Mouse (Mus musculus) olfactory bulb, adult 2 months (tissue): Measurements from ENCODE around the gene Mmaa. TPM values are rescaled to one million over a fixed set of nuclear protein-coding genes. Genes with fewer than 3 reads are reported as not detected.
A peak's percentile ranks its signal among the peaks of the same experiment; 100 is the strongest.

ENCODE experiments used
- H3K27ac ChIP-seq: fragments of 200-500 bp; 2 replicates; pipeline ENCODE4 v1.5.1; 2012; ENCODE audit warnings: low read depth, low read length; ENCODE audit not compliant: insufficient read depth
- H3K4me1 ChIP-seq: fragments of 200-500 bp; 2 replicates; pipeline ENCODE4 v1.6.1; 2012; ENCODE audit warnings: low read length; ENCODE audit not compliant: control insufficient read depth, insufficient read depth
- H3K4me3 ChIP-seq: fragments of 200-500 bp; 2 replicates; pipeline ENCODE4 v1.5.1; 2012; ENCODE audit warnings: mild to moderate bottlenecking, low read depth, low read length, moderate library complexity; ENCODE audit not compliant: insufficient read depth
- CTCF ChIP-seq: fragments of 200-500 bp; IDR thresholded peaks from 2 replicates; pipeline ENCODE4 v1.5.1; 2012; ENCODE audit warnings: low read depth, mild to moderate bottlenecking, low read length, moderate library complexity; ENCODE audit not compliant: insufficient read depth
- POLR2A ChIP-seq: fragments of 200-500 bp; IDR thresholded peaks from 2 replicates; pipeline ENCODE4 v1.6.1; 2012; ENCODE audit warnings: mild to moderate bottlenecking, low read depth, low read length, moderate library complexity; ENCODE audit not compliant: insufficient read depth
- WGBS: fragments of 180-500 bp; shearing (Covaris S2); methylation state at CpG from one replicate; pipeline ENCODE4 v1.1.7; 2018; 5-methylcytosine and 5-hydroxymethylcytosine counted together
- polyA plus RNA-seq: library from polyadenylated mRNA; stranded (reverse); fragments of >200 nt; gene quantifications from 2 replicates; pipeline ENCODE4 v1.2.4, GENCODE M21; 2012; ENCODE audit warnings: low replicate concordance; ENCODE audit not compliant: missing spikeins, insufficient read depth, insufficient read length

Gene Mmaa
- polyA plus RNA-seq, 1 experiment = not detected

DNA sequence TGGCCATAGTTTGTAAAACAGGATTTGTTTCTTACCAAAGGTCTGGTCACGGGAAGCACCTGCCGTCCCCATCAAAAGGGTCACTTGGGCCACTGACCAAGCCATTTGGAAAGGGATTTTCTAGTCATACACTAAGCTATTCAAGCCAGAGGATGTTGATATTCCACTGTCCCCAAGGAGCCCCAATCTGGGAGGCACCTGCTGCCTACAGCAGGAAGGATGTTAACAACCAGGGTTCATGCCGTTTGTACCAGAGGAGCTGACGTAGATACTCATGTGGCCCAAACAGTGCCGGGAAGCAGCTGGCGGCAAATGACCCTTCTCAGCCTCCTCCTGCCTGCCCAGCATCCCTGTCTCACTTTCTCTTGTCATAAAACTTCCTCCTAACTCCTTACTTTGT is 30.8 kb upstream of the Mmaa start:
- 82% methylated on average over 6 of the region's 6 CpGs for WGBS
- H3K4me3 ChIP-seq = no peak overlapping the region
- H3K4me1 ChIP-seq = no peaks in the 10 kb centered on the region
- TF ChIP-seq CTCF (no peak), POLR2A (no peak)
- H3K27ac ChIP-seq = no peak overlapping the region

DNA sequence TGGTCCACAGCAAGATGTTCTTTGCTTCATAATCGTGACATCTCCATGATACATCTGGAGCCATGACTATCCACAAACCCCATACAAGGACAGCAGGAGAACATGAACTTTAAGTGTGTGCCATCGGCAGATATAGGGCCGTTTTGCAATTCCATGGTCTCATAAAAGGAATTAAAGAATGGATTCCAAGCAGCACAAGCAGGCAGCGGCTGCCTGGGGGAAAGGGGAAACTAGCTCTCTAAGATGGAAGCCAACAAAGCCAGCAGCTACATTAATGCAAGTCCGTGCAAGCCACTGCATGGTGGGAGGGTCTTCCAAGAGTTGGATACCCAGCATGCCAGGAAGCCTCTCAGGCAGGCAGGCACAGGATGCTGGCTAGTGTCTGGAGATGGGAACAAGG is 30.2 kb upstream of the Mmaa start:
- WGBS = 61% methylated on average over 5 of the region's 5 CpGs
- Histone ChIP-seq H3K27ac (no peak overlapping the region), H3K4me1 (no peaks in the 10 kb centered on the region), H3K4me3 (no peak overlapping the region)
- TF ChIP-seq POLR2A (no peak), CTCF (no peak)

DNA sequence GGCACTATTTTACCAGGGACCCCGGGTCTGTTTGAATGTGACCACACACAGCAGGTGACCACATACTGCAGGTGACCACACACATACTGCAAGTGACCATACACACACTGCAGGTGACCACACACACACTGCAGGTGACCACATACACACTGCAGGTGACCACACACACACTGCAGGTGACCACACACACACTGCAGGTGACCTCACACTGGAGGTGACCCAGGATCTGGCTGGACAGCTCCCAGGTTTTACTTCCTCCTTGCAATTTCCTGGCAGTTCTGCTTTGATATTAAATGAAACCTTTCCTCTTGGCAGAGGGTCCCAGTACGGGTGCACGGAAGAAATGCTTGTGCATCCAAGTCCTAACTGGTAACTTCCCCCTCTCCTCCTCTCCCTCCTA is 29.3 kb upstream of the Mmaa start:
- Histone ChIP-seq H3K4me1 (no peaks in the 10 kb centered on the region), H3K4me3 (no peak overlapping the region), H3K27ac (no peak overlapping the region)
- WGBS = 54% methylated on average over 3 of the region's 3 CpGs
- TF ChIP-seq POLR2A (no peak), CTCF (no peak)

DNA sequence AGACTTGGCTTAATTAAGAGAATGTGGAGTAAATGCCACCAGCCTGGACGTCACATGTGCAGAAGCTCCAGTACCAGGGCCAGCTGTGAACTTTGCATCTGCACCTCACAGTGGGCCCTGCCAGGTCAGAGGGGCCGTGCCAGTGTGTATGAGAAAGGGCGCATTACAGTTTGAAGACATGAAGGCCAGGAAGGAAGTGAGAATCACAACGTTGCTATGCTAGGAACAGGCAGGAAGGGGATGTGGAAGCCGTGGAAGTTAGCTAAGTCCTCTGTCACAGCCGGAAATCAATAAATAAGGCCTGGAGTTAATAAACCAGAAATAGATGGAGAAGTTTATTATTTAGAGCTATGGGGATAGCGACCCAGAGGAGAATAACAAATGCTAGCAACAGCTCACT is 28.4 kb upstream of the Mmaa start:
- no peak overlapping the region for H3K4me3 ChIP-seq
- H3K27ac ChIP-seq = no peak overlapping the region
- H3K4me1 ChIP-seq = no peaks in the 10 kb centered on the region
- no peak for TF ChIP-seq POLR2A
- no peak for TF ChIP-seq CTCF
- 79% methylated on average over 7 of the region's 7 CpGs for WGBS

DNA sequence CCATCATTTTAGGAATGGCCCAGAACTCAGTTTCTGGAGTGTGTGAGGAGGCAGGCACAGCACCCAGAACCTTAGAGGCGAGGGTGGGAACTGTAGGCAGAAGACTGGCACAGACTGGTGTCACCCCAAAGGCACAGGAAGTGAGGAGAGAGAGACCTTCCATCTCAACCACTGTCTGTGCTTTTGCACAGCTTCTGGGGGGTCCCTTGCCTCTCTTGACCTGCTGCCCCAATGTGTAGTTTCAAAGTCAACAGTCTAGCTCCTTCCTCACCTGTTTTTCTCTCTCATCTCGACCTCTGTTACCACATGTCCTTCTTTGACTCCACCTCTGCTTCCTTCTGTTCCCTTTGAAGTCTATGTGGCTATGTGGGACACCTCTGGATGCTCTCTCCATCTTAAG is 16.1 kb upstream of the Mmaa start:
- TF ChIP-seq POLR2A (no peak), CTCF (no peak)
- Histone ChIP-seq H3K4me3 (no peak overlapping the region), H3K27ac (no peak overlapping the region), H3K4me1 (no peaks in the 10 kb centered on the region)
- 74% methylated on average over 2 of the region's 2 CpGs for WGBS

DNA sequence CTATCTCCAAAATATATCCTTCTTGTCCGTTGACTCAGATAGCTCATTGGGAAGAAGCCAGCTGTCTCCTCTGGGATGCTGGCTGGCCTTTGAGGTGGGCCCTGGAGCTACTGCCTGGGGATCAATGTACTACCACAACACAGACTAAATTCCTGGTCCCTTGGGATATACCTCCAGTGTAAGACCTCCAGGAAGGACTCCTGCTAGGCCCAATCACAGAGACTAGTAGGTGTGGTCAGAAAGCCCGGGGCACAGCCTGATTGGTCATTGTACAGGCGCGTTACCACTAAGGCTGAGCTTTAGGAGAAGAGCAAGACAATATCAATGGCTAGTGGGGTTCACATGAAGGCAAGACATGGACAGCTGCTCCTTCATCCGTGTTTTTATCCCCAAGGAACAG is 11.2 kb upstream of the Mmaa start:
- TF ChIP-seq CTCF (no peak), POLR2A (no peak)
- 71% methylated on average over 5 of the region's 5 CpGs for WGBS

DNA sequence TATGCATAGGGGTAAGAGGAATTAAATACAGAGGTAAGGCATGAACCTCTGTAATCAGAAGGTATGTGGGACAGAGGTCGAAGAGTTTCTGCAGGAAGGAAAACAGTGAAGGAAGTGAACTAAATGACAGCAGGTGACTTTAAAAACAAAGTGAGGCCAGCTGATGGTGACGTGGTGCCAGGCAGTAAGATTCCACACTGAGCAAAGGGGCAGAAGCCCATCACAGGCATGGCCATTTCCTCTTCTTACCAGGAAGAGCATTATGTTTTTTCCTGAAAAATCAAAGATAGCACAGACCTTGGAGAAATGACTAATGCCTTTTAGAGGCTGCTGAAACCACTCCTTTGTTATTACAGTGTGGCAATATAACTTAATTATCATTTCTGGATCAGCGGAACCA is 6.8 kb upstream of the Mmaa start:
- 86% methylated on average over 3 of the region's 3 CpGs for WGBS
- TF ChIP-seq POLR2A = no peak
- TF ChIP-seq CTCF = no peak

More for the DNA sequence above, 11.2 kb upstream of the Mmaa start:
- Histone ChIP-seq H3K4me1 (no peaks in the 10 kb centered on the region), H3K4me3 (no peak overlapping the region), H3K27ac (no peak overlapping the region)

DNA sequence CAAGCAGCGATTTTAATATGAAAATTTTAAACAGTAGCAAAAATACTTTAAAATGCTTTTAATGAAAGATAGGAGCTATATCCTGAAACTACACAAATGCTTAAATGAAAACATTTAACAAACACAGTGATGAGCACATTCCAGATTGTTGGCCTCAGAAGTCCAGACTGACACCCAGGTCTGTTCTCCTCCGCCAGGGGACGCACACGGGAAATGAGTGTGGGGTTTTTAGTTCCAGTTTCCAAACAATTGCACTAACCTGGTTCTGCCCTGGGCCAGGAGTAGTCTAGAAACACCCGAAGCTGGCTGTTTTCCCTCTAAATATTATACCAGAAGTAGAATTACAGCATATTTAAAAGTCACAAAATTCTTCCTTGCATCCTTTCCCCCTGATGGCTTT is 5.0 kb upstream of the Mmaa start:
- no peak overlapping the region for H3K4me3 ChIP-seq
- TF ChIP-seq POLR2A (no peak), CTCF (no peak)
- H3K27ac ChIP-seq = no peak overlapping the region
- WGBS = 86% methylated on average over 5 of the region's 5 CpGs
- H3K4me1 ChIP-seq = no peaks in the 10 kb centered on the region

More for the DNA sequence above, 6.8 kb upstream of the Mmaa start:
- Histone ChIP-seq H3K27ac (no peak overlapping the region), H3K4me1 (no peaks in the 10 kb centered on the region), H3K4me3 (no peak overlapping the region)

DNA sequence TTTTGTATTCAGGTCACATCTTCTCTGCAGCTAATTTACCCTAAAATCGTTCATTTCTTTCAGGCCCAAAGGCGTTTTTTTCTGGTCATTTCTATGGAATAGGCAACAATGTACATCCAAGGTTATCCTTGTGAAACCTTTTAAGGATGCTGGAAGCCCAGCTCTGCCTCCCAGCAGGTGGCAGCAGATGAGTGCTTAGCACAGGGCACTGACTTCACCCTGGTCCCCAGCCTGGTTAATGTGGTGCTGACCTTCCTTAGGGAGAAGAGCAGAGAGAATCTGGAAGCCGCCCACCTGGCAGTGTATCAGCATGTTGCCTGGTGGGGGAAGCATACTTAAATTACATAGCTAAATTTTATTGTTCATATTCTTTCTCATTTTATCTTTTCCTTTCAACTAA is 3.0 kb upstream of the Mmaa start:
- Histone ChIP-seq H3K27ac (no peak overlapping the region), H3K4me1 (peaks cover 4% of the 10 kb centered on the region), H3K4me3 (no peak overlapping the region)
- TF ChIP-seq POLR2A (no peak), CTCF (peak; percentile 73)
- WGBS = 8% methylated on average over 3 of the region's 3 CpGs

DNA sequence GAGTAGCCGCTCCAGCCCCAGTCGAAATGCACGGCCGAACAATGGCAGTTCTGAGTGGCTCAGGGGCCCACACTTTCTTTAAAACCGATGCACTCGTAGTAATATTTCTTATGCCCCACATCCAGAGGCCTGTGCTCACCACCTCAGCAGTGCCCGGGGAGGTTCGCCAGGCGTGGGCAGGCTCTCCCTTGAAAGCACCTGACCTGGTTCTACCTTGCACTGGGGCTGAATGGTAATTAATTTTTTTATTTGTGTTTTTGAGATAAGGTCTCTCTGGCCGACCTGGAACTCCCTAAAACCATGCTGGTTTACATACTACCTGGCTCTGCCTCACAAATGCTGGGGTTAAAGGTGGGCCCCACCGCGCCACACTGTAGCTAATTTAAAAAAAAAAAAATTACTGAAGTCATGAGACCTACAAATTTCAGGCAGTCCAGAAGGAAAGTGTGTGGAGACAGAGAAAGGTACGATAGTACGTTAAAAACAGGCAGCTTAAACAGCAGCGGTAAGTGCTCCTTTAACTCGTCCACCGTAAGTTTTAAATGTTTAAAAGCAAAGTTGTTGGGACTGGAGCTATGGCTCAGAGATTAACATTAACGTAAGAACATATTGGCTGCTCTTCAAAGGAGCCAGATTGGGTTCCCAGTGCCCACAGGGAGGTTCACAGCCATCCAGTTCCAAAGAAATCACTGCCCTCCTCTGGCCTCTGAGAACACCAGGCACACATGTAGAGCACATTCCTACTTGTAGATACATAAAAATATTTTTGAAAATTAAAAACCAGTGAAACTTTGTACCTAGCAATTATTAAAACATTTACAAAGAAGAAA is 754 bp upstream of the Mmaa start:
- Histone ChIP-seq H3K4me3 (peak overlapping the region; percentile 75), H3K27ac (0 out of 2 replicates have a peak overlapping the region, but pooled peaks have one; percentile 5), H3K4me1 (peaks cover 4% of the 10 kb centered on the region)
- no peak for TF ChIP-seq CTCF
- TF ChIP-seq POLR2A = no peak
- 14% methylated on average over 18 of the region's 18 CpGs for WGBS
